Mouse (Mus musculus): Measurements from ENCODE around the gene Gstt3. TPM values are rescaled to one million over a fixed set of nuclear protein-coding genes. Genes with fewer than 3 reads are reported as not detected.
"Not testable (repeated sequence)": the region's sequence is repeated elsewhere in the genome, so short reads cannot be mapped to it uniquely, and the experiment has no call there.

Gstt3 gene
- polyA plus RNA-seq, 1 experiment from 2014 or later = 16.3 TPM

- Histone ChIP-seq H3K36me3 (ENCODE audit: control insufficient read depth, insufficient read depth) (no peaks in the 10 kb centered on the region), H3K4me2 (ENCODE audit: low read depth, low read length) (peak within 1 kb of the TSS; percentile 98), H3K4me1 (ENCODE audit: control insufficient read depth, low read depth, low read length) (peaks cover 14% of the 10 kb centered on the region), H3K4me3 (ENCODE audit: low read depth, low read length) (peak within 1 kb of the TSS; percentile 77), H3K27me3 (ENCODE audit: control insufficient read depth, insufficient read depth, low read depth, low read length) (peaks cover 3% of the 10 kb centered on the region; the same call in 1 of the 2 replicates), H3K27ac (ENCODE audit: low read length) (peak within 1 kb of the TSS; percentile 61), H3K9me3 (replicated peaks; ENCODE audit: control insufficient read depth, low read length) (no peaks in the 10 kb centered on the region), H3K9ac (ENCODE audit: low read depth, low read length) (peak within 1 kb of the TSS; percentile 79)
- peak; percentile 95 for ATAC-seq (ENCODE audit: low read depth)
- under 1% methylated on average over 45 of the region's 47 CpGs for WGBS (ENCODE audit: insufficient replicate concordance)
Observed at GRCm38 (mm10) chr10:75772795-75773664, 8.2 kb downstream of the Gstt3 start, which contains the start of gene Ddt. Gene Ddt, minus strand, starts transcription at chr10:75773414.

- H3K36me3 ChIP-seq (ENCODE audit: control insufficient read depth, insufficient read depth); H3K9ac ChIP-seq (ENCODE audit: low read depth, low read length); H3K4me3 ChIP-seq (ENCODE audit: low read depth, low read length); H3K9me3 ChIP-seq (replicated peaks; ENCODE audit: control insufficient read depth, low read length); H3K27me3 ChIP-seq (ENCODE audit: control insufficient read depth, insufficient read depth, low read depth, low read length); H3K27ac ChIP-seq (ENCODE audit: low read length); ATAC-seq (ENCODE audit: low read depth); H3K4me2 ChIP-seq (ENCODE audit: low read depth, low read length): not testable (repeated sequence)
- WGBS (ENCODE audit: insufficient replicate concordance) = 38% methylated on average over 5 of the region's 5 CpGs
- H3K4me1 ChIP-seq (ENCODE audit: control insufficient read depth, low read depth, low read length) = peaks cover 18% of the 10 kb centered on the region
Observed at GRCm38 (mm10) chr10:75767756-75768155, 13.5 kb downstream of the Gstt3 start.

GRCm38 (mm10) chr10:75766856-75767255 is 14.4 kb downstream of the Gstt3 start:
- Histone ChIP-seq H3K36me3 (ENCODE audit: control insufficient read depth, insufficient read depth) (no peaks in the 10 kb centered on the region), H3K4me2 (ENCODE audit: low read depth, low read length) (no peak overlapping the region), H3K27me3 (ENCODE audit: control insufficient read depth, insufficient read depth, low read depth, low read length) (no peaks in the 10 kb centered on the region), H3K9ac (ENCODE audit: low read depth, low read length) (no peak overlapping the region), H3K4me1 (ENCODE audit: control insufficient read depth, low read depth, low read length) (peaks cover 17% of the 10 kb centered on the region), H3K9me3 (replicated peaks; ENCODE audit: control insufficient read depth, low read length) (no peaks in the 10 kb centered on the region), H3K4me3 (ENCODE audit: low read depth, low read length) (no peak overlapping the region), H3K27ac (ENCODE audit: low read length) (no peak overlapping the region)
- no peak for ATAC-seq (ENCODE audit: low read depth)
- 67% methylated on average over 6 of the region's 6 CpGs for WGBS (ENCODE audit: insufficient replicate concordance)

GRCm38 (mm10) chr10:75764519-75765473 is 16.4 kb downstream of the Gstt3 start:
- peak; percentile 42 for ATAC-seq (ENCODE audit: low read depth)
- no peaks in the 10 kb centered on the region for H3K9me3 ChIP-seq (replicated peaks; ENCODE audit: control insufficient read depth, low read length)
- under 1% methylated on average over 27 of the region's 27 CpGs for WGBS (ENCODE audit: insufficient replicate concordance)
- H3K9ac ChIP-seq (ENCODE audit: low read depth, low read length) = peak overlapping the region; percentile 88
- peak overlapping the region; percentile 96 for H3K27ac ChIP-seq (ENCODE audit: low read length)
- H3K36me3 ChIP-seq (ENCODE audit: control insufficient read depth, insufficient read depth) = no peaks in the 10 kb centered on the region
- peaks cover 19% of the 10 kb centered on the region for H3K4me1 ChIP-seq (ENCODE audit: control insufficient read depth, low read depth, low read length)
- peak overlapping the region; percentile 97 for H3K4me3 ChIP-seq (ENCODE audit: low read depth, low read length)
- no peaks in the 10 kb centered on the region for H3K27me3 ChIP-seq (ENCODE audit: control insufficient read depth, insufficient read depth, low read depth, low read length)
- H3K4me2 ChIP-seq (ENCODE audit: low read depth, low read length) = peak overlapping the region; percentile 92

- no peaks in the 10 kb centered on the region for H3K27me3 ChIP-seq (ENCODE audit: control insufficient read depth, insufficient read depth, low read depth, low read length)
- no peaks in the 10 kb centered on the region for H3K9me3 ChIP-seq (replicated peaks; ENCODE audit: control insufficient read depth, low read length)
- under 1% methylated on average over 61 of the region's 61 CpGs for WGBS (ENCODE audit: insufficient replicate concordance)
- no peaks in the 10 kb centered on the region for H3K36me3 ChIP-seq (ENCODE audit: control insufficient read depth, insufficient read depth)
- H3K27ac ChIP-seq (ENCODE audit: low read length) = peak within 1 kb of the TSS; percentile 96
- H3K4me3 ChIP-seq (ENCODE audit: low read depth, low read length) = peak within 1 kb of the TSS; percentile 97
- ATAC-seq (ENCODE audit: low read depth) = peak; percentile 96
- peak within 1 kb of the TSS; percentile 88 for H3K9ac ChIP-seq (ENCODE audit: low read depth, low read length)
- H3K4me1 ChIP-seq (ENCODE audit: control insufficient read depth, low read depth, low read length) = peaks cover 19% of the 10 kb centered on the region
- peak within 1 kb of the TSS; percentile 92 for H3K4me2 ChIP-seq (ENCODE audit: low read depth, low read length)
Observed at GRCm38 (mm10) chr10:75763682-75764518, 17.3 kb downstream of the Gstt3 start, which contains the start of gene Cabin1. Gene Cabin1, minus strand, starts transcription at chr10:75764341.

- WGBS (ENCODE audit: insufficient replicate concordance) = 43% methylated on average over 3 of the region's 3 CpGs
- H3K4me2 ChIP-seq (ENCODE audit: low read depth, low read length) = peak overlapping the region; percentile 90
- H3K4me3 ChIP-seq (ENCODE audit: low read depth, low read length) = peak overlapping the region; percentile 47
- H3K9me3 ChIP-seq (replicated peaks; ENCODE audit: control insufficient read depth, low read length) = no peaks in the 10 kb centered on the region
- peaks cover 6% of the 10 kb centered on the region for H3K36me3 ChIP-seq (ENCODE audit: control insufficient read depth, insufficient read depth)
- peak overlapping the region; percentile 80 for H3K27ac ChIP-seq (ENCODE audit: low read length)
- no peaks in the 10 kb centered on the region for H3K27me3 ChIP-seq (ENCODE audit: control insufficient read depth, insufficient read depth, low read depth, low read length)
- peak overlapping the region; percentile 49 for H3K9ac ChIP-seq (ENCODE audit: low read depth, low read length)
- peak; percentile 25 for ATAC-seq (ENCODE audit: low read depth)
- H3K4me1 ChIP-seq (ENCODE audit: control insufficient read depth, low read depth, low read length) = peaks cover 19% of the 10 kb centered on the region
Observed at GRCm38 (mm10) chr10:75762413-75762812, 18.8 kb downstream of the Gstt3 start.

- Histone ChIP-seq H3K9me3 (replicated peaks; ENCODE audit: control insufficient read depth, low read length) (no peaks in the 10 kb centered on the region), H3K27me3 (ENCODE audit: control insufficient read depth, insufficient read depth, low read depth, low read length) (no peaks in the 10 kb centered on the region), H3K4me3 (ENCODE audit: low read depth, low read length) (no peak overlapping the region), H3K4me2 (ENCODE audit: low read depth, low read length) (no peak overlapping the region), H3K36me3 (ENCODE audit: control insufficient read depth, insufficient read depth) (peaks cover 6% of the 10 kb centered on the region), H3K27ac (ENCODE audit: low read length) (no peak overlapping the region), H3K9ac (ENCODE audit: low read depth, low read length) (no peak overlapping the region), H3K4me1 (ENCODE audit: control insufficient read depth, low read depth, low read length) (peaks cover 19% of the 10 kb centered on the region)
- no peak for ATAC-seq (ENCODE audit: low read depth)
- 89% methylated on average over 3 of the region's 3 CpGs for WGBS (ENCODE audit: insufficient replicate concordance)
Observed at GRCm38 (mm10) chr10:75760311-75760710, 20.9 kb downstream of the Gstt3 start.

- Histone ChIP-seq H3K9ac (ENCODE audit: low read depth, low read length) (no peak overlapping the region), H3K4me3 (ENCODE audit: low read depth, low read length) (no peak overlapping the region), H3K4me2 (ENCODE audit: low read depth, low read length) (no peak overlapping the region), H3K36me3 (ENCODE audit: control insufficient read depth, insufficient read depth) (peaks cover 29% of the 10 kb centered on the region), H3K4me1 (ENCODE audit: control insufficient read depth, low read depth, low read length) (peaks cover 1% of the 10 kb centered on the region; the same call in 1 of the 2 replicates), H3K9me3 (replicated peaks; ENCODE audit: control insufficient read depth, low read length) (no peaks in the 10 kb centered on the region), H3K27ac (ENCODE audit: low read length) (no peak overlapping the region), H3K27me3 (ENCODE audit: control insufficient read depth, insufficient read depth, low read depth, low read length) (no peaks in the 10 kb centered on the region)
- 80% methylated on average over 11 of the region's 11 CpGs for WGBS (ENCODE audit: insufficient replicate concordance)
- no peak for ATAC-seq (ENCODE audit: low read depth)
Observed at GRCm38 (mm10) chr10:75756719-75757118, 24.5 kb downstream of the Gstt3 start.

Measured in liver, embryonic 16.5 days (tissue).